Mouse (Mus musculus) G1E (cell line): Measurements from ENCODE around the gene Fam129a. TPM values are rescaled to one million over a fixed set of nuclear protein-coding genes. Genes with fewer than 3 reads are reported as not detected.

Experiments used
- ATAC-seq: 2 replicates; pipeline ENCODE4 v1.8.0; 2016; ENCODE audit warnings: mild to moderate bottlenecking; ENCODE audit not compliant: insufficient number of reproducible peaks, poor library complexity, low FRiP score, severe bottlenecking; ENCODE audit errors: extremely low read depth
- DNase-seq: peaks from one replicate; pipeline ENCODE4 v3.0.0; 2012; ENCODE audit warnings: low spot score
- H3K27me3 ChIP-seq: 2 replicates; pipeline ENCODE4 v1.6.1; 2012; ENCODE audit warnings: mild to moderate bottlenecking, low read length, inconsistent platforms; ENCODE audit not compliant: insufficient read depth
- H3K36me3 ChIP-seq: replicated peaks from 2 replicates; pipeline ENCODE3; 2012; ENCODE audit warnings: mild to moderate bottlenecking, inconsistent platforms
- H3K4me1 ChIP-seq: 2 replicates; pipeline ENCODE4 v1.6.1; 2012; ENCODE audit warnings: low read depth, low read length, inconsistent platforms, mixed read lengths; ENCODE audit not compliant: insufficient read depth
- H3K4me3 ChIP-seq: 2 replicates; pipeline ENCODE4 v1.5.1; 2012; ENCODE audit warnings: low read depth, mild to moderate bottlenecking, inconsistent platforms, low read length, moderate library complexity, mixed read lengths
- H3K9me3 ChIP-seq: replicated peaks from 2 replicates; pipeline ENCODE4 v1.6.1; 2012; ENCODE audit warnings: inconsistent platforms
- CTCF ChIP-seq: IDR thresholded peaks from 2 replicates; pipeline ENCODE4 v1.5.1; 2012; ENCODE audit warnings: low read depth, low read length, inconsistent platforms, mixed read lengths
- GATA1 ChIP-seq: IDR thresholded peaks from 2 replicates; pipeline ENCODE4 v1.6.1; 2012; ENCODE audit warnings: borderline replicate concordance, low read length, inconsistent platforms, mixed read lengths
- GATA2 ChIP-seq: IDR thresholded peaks from 2 replicates; pipeline ENCODE4 v1.6.1; 2012; ENCODE audit warnings: low read depth, low read length, inconsistent platforms, borderline replicate concordance
- POLR2AphosphoS5 ChIP-seq: IDR thresholded peaks from 2 replicates; pipeline ENCODE4 v1.6.1; 2012; ENCODE audit warnings: low read depth, low read length, inconsistent platforms; ENCODE audit not compliant: insufficient replicate concordance
- TAL1 ChIP-seq: conservative IDR thresholded peaks from 2 replicates; pipeline ENCODE4 v1.6.1; 2012; ENCODE audit warnings: low read depth, low read length, inconsistent platforms, mixed read lengths
- polyA plus RNA-seq: library from polyadenylated mRNA; stranded (reverse); fragments of >175 nt; gene quantifications from 2 replicates; pipeline ENCODE4 v1.2.3, GENCODE M21; 2012
- total RNA-seq, 2 experiments: library from RNA; stranded (forward) in 1 of 2; stranded (reverse) in 1 of 2; fragments of 200-1000 nt in 1 of 2; fragments of >200 nt in 1 of 2; fragmentation: Nextera tagmentation in 1 of 2; gene quantifications; 2 replicates each; pipeline ENCODE4 v1.2.3; 2014 to 2017

Gene Fam129a
- total and polyA plus RNA-seq, 3 experiments, result 0.60 TPM; not detected in 2

- no peaks in the 10 kb centered on the region for H3K36me3 ChIP-seq
- H3K4me1 ChIP-seq, result no peaks in the 10 kb centered on the region
- H3K27me3 ChIP-seq, result peaks cover 2% of the 10 kb centered on the region; the same call in 1 of the 2 replicates
- no peaks in the 10 kb centered on the region for H3K9me3 ChIP-seq
- no peak overlapping the region; the same call in 1 of the 2 replicates for H3K4me3 ChIP-seq
- DNase-seq (no peak), ATAC-seq (no peak)
- TF ChIP-seq GATA2, result no peak
- no peak for TF ChIP-seq TAL1
- TF ChIP-seq CTCF, result no peak
Observed at GRCm38 (mm10) chr1:151679153-151679552, 108.2 kb downstream of the Fam129a start.

GRCm38 (mm10) chr1:151679883-151680613 is 109.1 kb downstream of the Fam129a start:
- Histone ChIP-seq H3K4me1 (no peaks in the 10 kb centered on the region; the same call in 1 of the 2 replicates), H3K9me3 (no peaks in the 10 kb centered on the region), H3K4me3 (no peak overlapping the region), H3K27me3 (peaks cover 2% of the 10 kb centered on the region), H3K36me3 (no peaks in the 10 kb centered on the region)
- ATAC-seq (no peak), DNase-seq (no peak)
- no peak for TF ChIP-seq POLR2AphosphoS5
- no peak for TF ChIP-seq GATA1
- TF ChIP-seq GATA2, result no peak
- TF ChIP-seq TAL1, result no peak
- TF ChIP-seq CTCF, result no peak

GRCm38 (mm10) chr1:151680971-151681370 is 110.0 kb downstream of the Fam129a start:
- no peak for ATAC-seq
- Histone ChIP-seq H3K4me3 (no peak overlapping the region), H3K27me3 (peaks cover 2% of the 10 kb centered on the region), H3K36me3 (no peaks in the 10 kb centered on the region), H3K4me1 (no peaks in the 10 kb centered on the region; the same call in 1 of the 2 replicates), H3K9me3 (no peaks in the 10 kb centered on the region)
- DNase-seq, result no peak
- TF ChIP-seq GATA1 (no peak), POLR2AphosphoS5 (no peak), TAL1 (no peak), GATA2 (no peak), CTCF (no peak)

DNA sequence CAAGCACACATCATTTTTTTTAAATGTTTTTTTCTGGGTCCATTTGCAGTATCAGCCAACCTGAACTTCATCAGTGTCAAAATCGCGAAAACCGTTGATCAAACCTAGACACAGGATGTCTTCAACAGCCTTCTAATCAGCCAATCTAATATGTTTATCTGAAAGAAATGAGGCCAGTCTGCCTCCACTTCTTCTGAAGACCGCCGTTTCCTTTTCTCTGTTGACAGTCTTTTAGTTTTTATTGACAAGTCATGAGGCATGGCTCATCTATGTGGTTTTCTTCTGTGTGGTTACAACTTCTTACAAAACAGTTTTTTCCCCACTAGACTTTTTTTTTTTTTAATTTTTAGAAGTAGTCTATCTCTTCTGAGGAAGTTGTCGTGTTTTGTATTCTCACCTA is 111.9 kb downstream of the Fam129a start:
- H3K4me3 ChIP-seq, result no peak overlapping the region
- no peaks in the 10 kb centered on the region for H3K36me3 ChIP-seq
- TF ChIP-seq CTCF, result no peak
- H3K9me3 ChIP-seq, result no peaks in the 10 kb centered on the region
- H3K4me1 ChIP-seq, result no peaks in the 10 kb centered on the region; the same call in 1 of the 2 replicates
- H3K27me3 ChIP-seq, result peaks cover 2% of the 10 kb centered on the region
- peak; percentile 67 for ATAC-seq
- no peak for DNase-seq

DNA sequence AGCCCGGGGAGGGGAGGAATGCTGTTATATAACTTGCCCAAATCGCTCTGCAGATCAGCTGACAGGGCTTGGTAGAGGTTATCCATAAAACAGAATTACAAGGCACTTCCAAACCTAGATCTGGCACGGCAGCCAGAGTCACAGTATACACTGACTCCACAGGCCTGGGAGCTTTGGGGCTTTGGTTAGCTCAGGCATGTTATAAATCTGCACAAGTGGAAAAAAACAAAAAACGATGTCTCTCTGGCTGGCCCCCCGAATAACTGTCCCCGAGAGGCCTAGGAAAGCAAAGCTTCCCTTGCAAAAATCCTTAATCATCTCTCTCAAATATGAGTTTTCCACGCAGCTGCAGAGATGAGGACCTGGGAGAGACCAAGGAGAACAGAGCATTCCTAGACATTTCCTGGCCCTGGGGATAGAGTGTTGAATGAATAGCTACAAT is 113.5 kb downstream of the Fam129a start:
- ATAC-seq (no peak), DNase-seq (no peak)
- peaks cover 6% of the 10 kb centered on the region for H3K4me1 ChIP-seq
- TF ChIP-seq CTCF (no peak), GATA1 (no peak), TAL1 (no peak), GATA2 (no peak), POLR2AphosphoS5 (no peak)
- H3K27me3 ChIP-seq, result no peaks in the 10 kb centered on the region; the same call in 1 of the 2 replicates
- H3K4me3 ChIP-seq, result no peak overlapping the region
- no peaks in the 10 kb centered on the region for H3K9me3 ChIP-seq
- H3K36me3 ChIP-seq, result no peaks in the 10 kb centered on the region

GRCm38 (mm10) chr1:151684978-151685377 is 114.0 kb downstream of the Fam129a start:
- Histone ChIP-seq H3K4me1 (peaks cover 6% of the 10 kb centered on the region), H3K4me3 (no peak overlapping the region), H3K36me3 (no peaks in the 10 kb centered on the region), H3K9me3 (no peaks in the 10 kb centered on the region), H3K27me3 (no peaks in the 10 kb centered on the region; the same call in 1 of the 2 replicates)
- no peak for ATAC-seq
- no peak for DNase-seq
- TF ChIP-seq CTCF, result no peak
- TF ChIP-seq POLR2AphosphoS5, result no peak
- no peak for TF ChIP-seq TAL1
- TF ChIP-seq GATA2, result no peak
- no peak for TF ChIP-seq GATA1
